Mouse (Mus musculus) right cerebral cortex, postnatal 25 days (tissue): ENCODE data around the gene Rcan1.

Experiments
- DNase-seq: peaks from one replicate; pipeline ENCODE4 v3.0.0; 2022

Rcan1 gene

GRCm38 (mm10) chr16:92467041-92467440, 3.6 kb downstream of the Rcan1 start:
- no peak for DNase-seq

DNA sequence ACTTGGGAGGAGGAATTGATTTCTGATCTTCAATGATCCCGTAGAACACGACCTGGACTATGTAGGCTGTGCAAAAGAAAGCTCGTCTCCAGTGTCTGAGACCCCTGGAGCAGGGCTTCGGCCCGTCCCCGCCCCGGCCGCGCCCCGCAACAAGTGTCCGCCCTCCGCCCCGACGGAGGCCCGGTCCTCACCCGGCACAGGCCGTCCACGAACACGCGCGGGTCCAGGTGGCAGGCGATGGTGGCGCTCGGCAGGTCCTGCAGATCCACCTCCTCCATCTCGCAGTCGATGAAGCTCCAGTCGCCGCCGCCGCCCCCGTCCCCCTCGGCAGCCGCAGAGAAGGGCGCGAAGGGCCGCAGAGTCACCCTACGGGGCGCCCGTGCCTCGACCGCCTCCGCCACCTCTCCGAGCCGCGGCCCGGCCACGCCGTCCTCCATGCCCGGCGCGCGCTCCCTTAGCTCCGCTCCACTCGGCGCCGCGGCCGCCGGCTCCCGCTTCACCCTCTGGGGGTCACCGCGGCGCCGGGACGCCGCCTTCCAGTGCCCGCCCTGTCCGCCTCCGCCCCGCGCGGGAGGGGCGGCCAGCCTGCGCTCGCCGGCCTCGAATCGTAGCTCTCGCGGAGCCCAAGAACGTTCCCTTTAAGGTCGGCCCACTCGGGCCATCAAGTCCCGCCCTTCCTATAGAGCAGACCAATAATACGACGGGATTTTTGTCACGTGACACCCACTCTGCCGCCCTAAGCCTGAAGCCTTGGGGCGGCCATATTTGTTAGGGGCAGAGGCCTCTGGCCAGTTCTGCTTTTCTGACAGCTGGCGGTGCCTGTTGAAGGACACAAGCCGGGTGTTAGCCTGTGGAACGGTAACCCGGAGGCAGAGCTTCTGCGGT, 4.8 kb downstream of the Rcan1 start:
- peak; percentile 98 for DNase-seq

DNA sequence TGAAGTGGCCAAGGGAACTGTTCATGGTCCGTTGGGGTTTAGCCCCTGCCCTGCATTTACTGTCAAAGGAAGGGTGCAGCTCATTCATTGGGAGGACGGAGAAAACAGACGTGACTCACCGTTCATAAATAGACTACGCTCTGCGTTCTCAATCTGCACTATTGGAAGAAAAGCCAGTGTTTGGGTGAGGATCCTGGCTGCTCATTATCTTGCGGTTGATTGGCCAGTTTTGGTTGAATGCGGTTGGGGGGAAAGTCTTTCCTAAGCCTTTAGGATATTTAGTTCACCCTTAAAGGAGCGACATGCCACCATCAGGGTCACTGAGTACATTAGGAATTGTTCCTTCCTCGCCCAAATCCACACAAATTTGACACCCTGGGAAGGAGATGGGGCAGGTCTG, 5.4 kb downstream of the Rcan1 start:
- no peak for DNase-seq

GRCm38 (mm10) chr16:92464390-92464972, 6.2 kb downstream of the Rcan1 start:
- no peak for DNase-seq

DNA sequence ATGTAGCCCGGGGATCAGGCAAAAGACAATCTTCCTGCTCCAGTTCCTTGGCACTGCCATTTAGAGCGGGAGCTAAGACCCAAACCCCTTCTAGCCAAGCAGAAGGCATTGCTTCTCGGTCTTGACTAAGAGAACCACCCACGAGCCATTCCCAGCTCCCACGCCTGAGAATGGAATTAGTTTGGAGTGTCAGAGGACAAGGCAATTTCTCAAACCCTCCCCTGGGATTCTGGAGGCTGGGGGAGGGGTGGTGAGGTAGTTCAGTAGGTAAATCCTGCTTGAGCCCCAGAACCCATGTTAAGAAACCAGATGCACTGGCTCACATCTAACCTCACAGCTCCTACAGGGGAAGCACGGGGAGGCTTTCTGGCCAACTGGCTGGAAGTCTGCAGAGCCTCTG, 9.3 kb downstream of the Rcan1 start:
- DNase-seq = no peak

GRCm38 (mm10) chr16:92457594-92457993, 13.1 kb downstream of the Rcan1 start:
- DNase-seq = peak; percentile 53

- DNase-seq = no peak
Measured at GRCm38 (mm10) chr16:92455969-92456368, 14.7 kb downstream of the Rcan1 start.

GRCm38 (mm10) chr16:92455488-92455887, 15.2 kb downstream of the Rcan1 start:
- DNase-seq = no peak

GRCm38 (mm10) chr16:92454495-92454894, 16.2 kb downstream of the Rcan1 start:
- no peak for DNase-seq

GRCm38 (mm10) chr16:92454002-92454401, 16.7 kb downstream of the Rcan1 start:
- DNase-seq = no peak

GRCm38 (mm10) chr16:92452609-92453008, 18.1 kb downstream of the Rcan1 start:
- no peak for DNase-seq

- no peak for DNase-seq
Measured at GRCm38 (mm10) chr16:92451516-92452072, 19.1 kb downstream of the Rcan1 start.

GRCm38 (mm10) chr16:92450331-92450730, 20.3 kb downstream of the Rcan1 start:
- DNase-seq = no peak

GRCm38 (mm10) chr16:92449080-92449479, 21.6 kb downstream of the Rcan1 start:
- no peak for DNase-seq

DNA sequence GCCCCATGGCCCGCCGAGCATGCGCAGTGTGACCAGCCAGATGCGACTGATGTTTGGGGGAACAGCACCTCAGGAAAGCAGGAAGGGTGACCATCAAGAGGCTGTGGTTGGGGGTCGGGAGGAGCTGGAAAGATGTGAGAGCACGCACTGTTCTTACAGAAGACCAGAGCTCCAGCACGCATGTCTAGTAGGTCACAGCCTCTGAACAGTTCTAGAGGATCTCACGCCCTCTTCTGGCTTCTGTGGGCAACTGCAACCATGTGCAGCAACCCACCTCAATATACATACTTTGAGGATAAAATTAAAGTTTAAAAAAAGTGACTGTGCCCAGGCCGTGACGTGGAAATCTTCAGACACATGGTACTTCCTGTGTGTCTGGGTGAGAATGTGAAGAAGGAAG, 25.3 kb downstream of the Rcan1 start:
- no peak for DNase-seq

DNA sequence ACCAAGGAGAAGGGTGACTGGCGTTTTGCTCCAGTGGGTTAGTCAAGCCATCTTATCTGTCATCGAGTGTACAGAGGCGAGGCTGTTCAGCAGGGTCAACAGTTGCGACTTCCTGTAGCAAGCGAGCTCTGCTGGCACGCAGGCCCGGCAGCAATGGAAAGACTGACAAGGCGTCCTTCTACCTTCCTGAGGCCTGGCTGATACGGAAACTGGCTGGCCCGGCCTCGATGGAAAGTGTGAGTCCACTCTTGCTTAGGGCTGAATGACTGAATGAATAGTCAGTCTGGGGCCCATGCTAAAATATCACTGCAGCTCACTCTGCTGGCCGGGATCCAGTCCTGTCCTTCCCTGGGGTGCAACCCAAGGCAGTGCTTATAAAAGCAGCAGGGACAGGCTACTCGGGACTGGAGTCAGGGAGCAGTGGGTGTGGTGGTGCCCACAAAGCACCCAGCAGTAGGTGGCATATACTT, 27.0 kb downstream of the Rcan1 start:
- DNase-seq = no peak

- no peak for DNase-seq
Measured at GRCm38 (mm10) chr16:92442946-92443345, 27.7 kb downstream of the Rcan1 start.

DNA sequence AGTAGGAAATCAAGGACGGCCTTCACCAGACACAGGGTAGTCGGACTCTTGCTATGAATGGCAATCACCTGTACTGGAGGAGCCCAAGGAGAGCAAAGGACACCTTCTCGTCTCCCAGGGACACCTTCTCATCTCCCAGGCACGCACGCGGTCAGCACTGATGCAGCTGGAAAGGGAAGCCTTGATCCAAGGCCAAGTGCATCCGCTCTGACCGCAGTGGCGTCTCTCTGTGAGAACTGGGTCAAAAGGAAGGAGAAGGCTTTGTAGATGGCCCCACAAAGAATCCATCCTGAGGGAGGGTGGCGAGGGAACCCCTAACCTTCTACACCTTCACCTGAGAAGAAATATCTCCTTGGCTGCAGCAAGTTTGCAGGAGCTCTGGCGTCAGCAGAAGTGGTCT, 28.5 kb downstream of the Rcan1 start:
- no peak for DNase-seq

DNA sequence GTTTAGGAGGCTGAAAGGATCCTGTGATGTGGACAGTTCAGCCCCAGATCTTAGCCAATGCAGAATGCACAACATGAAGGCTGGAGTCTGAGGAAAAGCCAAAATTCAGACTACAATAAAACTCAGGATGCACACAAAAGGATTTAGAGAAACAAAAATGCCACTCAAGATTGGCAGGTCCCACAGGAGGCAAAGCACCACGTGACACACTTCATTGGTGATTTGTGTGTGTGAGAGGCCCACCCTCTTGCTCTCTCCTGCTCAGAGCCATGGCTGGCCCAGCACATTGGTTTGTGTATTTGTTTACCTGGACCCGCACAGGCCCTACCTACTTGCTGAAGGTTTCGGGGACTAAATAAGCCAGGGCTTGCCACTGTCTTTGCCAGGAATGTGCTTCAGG, 29.5 kb downstream of the Rcan1 start:
- no peak for DNase-seq

DNA sequence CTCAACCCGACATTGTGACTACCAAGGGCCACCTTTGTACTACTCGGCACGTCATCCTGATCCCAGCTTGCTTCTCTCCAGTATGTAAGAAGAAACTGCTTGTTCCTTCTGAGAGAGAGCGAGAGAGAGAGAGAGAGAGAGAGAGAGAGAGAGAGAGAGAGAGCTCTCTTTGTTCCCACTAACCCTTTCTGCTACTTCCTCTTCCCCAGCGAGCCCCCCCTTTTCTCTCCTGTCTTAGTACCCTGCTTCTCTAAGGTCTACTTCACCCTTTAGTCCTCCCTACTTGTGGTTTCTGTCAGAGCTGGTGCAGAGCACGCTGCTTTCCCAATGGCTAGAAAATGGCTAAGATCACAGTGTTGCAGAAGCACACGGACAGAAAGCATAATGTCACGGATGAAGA, 30.4 kb downstream of the Rcan1 start:
- DNase-seq = no peak

DNA sequence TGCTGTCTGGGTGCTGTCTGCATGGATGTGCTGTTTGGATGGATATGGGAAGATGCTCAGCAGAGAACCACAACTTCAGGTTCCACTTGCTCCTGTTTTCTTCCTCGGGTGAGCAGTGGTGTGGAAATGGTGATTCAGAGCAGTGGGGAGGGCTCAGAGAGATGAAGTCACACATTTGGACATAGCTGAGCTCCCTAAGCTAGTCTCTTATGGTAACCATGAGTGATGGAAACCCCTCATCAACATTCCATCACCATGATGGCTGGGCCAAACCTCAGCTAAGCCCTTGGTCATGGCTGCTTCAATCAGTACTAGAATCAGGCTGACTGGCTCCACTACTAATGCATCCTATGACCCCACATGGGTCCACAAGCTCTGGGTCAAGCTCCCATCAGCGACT, 30.9 kb downstream of the Rcan1 start:
- DNase-seq = no peak

GRCm38 (mm10) chr16:92435431-92435985, 35.2 kb downstream of the Rcan1 start:
- no peak for DNase-seq

DNA sequence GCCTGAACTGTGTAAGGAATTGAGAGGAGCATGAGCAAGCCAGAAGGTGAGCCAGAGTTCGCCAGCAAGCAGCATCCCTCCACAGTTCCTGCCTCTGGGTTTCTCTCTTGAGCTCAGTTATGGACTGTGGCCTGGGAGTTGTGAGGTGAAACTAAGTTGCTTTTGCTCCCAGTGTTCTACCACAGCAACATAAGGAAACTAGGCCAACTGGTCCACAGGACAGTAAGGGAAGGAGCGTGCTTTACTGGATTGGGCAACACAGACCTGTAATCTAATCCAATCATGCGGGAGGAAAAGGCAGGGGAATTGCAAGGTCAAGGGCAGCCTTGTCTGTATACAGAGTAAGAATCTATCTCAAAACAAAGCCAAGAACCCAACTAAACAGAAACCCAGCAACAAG, 37.5 kb downstream of the Rcan1 start:
- no peak for DNase-seq

DNA sequence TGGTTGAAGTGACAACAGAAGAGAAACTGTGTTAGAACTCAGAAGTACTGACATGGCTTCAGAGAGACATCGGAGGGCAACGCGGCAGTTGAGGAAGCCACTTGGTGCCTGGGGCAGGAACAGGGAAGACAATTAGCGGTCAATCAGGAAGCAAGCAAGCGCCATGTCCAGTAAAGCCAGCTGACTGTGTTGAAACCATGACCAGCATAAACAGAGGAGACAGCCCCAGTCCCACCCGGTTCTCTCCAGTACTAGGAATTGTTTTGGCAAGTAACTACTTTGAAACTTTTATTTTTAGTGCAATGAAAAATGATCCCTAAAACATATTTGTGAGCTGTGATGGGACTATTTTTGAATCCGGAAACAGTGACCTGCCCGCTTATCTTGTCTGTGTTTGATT, 39.9 kb downstream of the Rcan1 start:
- DNase-seq = no peak
